Mouse (Mus musculus): ENCODE measurements around the gene Epha5. TPM values are rescaled to one million over a fixed set of nuclear protein-coding genes. Genes with fewer than 3 reads are reported as not detected.

Epha5 gene
- polyA plus RNA-seq, 1 experiment, result 0.20 TPM

- TF ChIP-seq CTCF (IDR thresholded peaks at IDR 0.05; ENCODE audit: extremely low read depth, insufficient read length, insufficient replicate concordance, low read depth, low read length) (no peak), POLR2A (IDR thresholded peaks at IDR 0.05; ENCODE audit: low read depth, low read length) (no peak)
- H3K27ac ChIP-seq (ENCODE audit: insufficient read depth, low read depth, low read length), result no peak overlapping the region
- H3K27me3 ChIP-seq (ENCODE audit: control insufficient read depth, insufficient read depth, low read length), result no peaks in the 10 kb centered on the region
- H3K36me3 ChIP-seq (ENCODE audit: control insufficient read depth, insufficient read depth, low read length), result no peaks in the 10 kb centered on the region
- H3K4me3 ChIP-seq (ENCODE audit: low read depth, low read length), result no peak overlapping the region
- no peaks in the 10 kb centered on the region for H3K4me1 ChIP-seq (ENCODE audit: control insufficient read depth, insufficient read depth, insufficient read length, low read length)
Measured at GRCm38 (mm10) chr5:84229971-84230370, 187.2 kb downstream of the Epha5 start.

DNA sequence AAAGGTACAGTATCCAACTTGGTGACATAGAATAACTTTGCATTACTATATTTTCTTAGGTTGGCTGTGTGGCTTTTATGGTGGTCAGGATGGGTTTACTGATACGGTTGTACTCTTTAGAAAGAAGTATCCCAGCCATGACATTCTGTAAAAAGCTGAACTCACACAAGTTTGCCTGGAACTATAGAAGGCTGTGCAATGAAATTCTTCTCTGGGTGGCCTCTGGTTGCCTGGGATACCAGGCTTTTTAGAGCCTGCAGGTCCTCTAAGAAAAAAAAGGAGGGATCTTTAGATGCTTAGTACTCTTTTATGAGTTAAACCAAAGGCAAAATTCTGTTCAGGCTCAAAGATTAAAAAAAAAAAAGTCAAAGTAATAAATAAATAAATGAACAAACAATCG, 208.6 kb downstream of the Epha5 start:
- no peak for TF ChIP-seq CTCF (IDR thresholded peaks at IDR 0.05; ENCODE audit: extremely low read depth, insufficient read length, insufficient replicate concordance, low read depth, low read length)
- no peak for TF ChIP-seq POLR2A (IDR thresholded peaks at IDR 0.05; ENCODE audit: low read depth, low read length)
- Histone ChIP-seq H3K36me3 (ENCODE audit: control insufficient read depth, insufficient read depth, low read length) (no peaks in the 10 kb centered on the region), H3K27ac (ENCODE audit: insufficient read depth, low read depth, low read length) (no peak overlapping the region), H3K27me3 (ENCODE audit: control insufficient read depth, insufficient read depth, low read length) (no peaks in the 10 kb centered on the region), H3K4me1 (ENCODE audit: control insufficient read depth, insufficient read depth, insufficient read length, low read length) (no peaks in the 10 kb centered on the region), H3K4me3 (ENCODE audit: low read depth, low read length) (no peak overlapping the region)
- WGBS, result 74% methylated on average over 2 of the region's 2 CpGs

DNA sequence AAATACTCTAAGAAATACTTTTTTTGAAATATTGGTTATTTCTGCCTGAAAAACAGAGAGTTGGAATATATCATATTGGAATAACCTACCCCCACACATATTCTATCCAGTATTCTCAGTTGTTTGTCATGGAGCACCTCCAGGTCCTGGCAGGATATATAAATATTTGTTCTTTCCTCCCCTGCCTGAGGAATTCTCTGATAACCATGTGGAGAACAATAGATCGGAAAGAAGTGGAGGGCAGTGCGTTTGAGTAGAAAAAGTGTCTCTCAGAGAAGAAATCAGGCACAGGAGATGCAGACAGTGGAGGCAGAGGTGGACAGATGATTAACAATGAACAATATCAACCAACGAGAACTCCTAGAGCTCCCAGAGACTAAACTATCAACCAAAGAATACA, 223.8 kb downstream of the Epha5 start:
- Histone ChIP-seq H3K4me1 (ENCODE audit: control insufficient read depth, insufficient read depth, insufficient read length, low read length) (no peaks in the 10 kb centered on the region), H3K36me3 (ENCODE audit: control insufficient read depth, insufficient read depth, low read length) (no peaks in the 10 kb centered on the region), H3K27ac (ENCODE audit: insufficient read depth, low read depth, low read length) (no peak overlapping the region), H3K27me3 (ENCODE audit: control insufficient read depth, insufficient read depth, low read length) (no peaks in the 10 kb centered on the region), H3K4me3 (ENCODE audit: low read depth, low read length) (no peak overlapping the region)
- 24% methylated on average over 3 of the region's 3 CpGs for WGBS
- TF ChIP-seq CTCF (IDR thresholded peaks at IDR 0.05; ENCODE audit: extremely low read depth, insufficient read length, insufficient replicate concordance, low read depth, low read length) (no peak), POLR2A (IDR thresholded peaks at IDR 0.05; ENCODE audit: low read depth, low read length) (no peak)

DNA sequence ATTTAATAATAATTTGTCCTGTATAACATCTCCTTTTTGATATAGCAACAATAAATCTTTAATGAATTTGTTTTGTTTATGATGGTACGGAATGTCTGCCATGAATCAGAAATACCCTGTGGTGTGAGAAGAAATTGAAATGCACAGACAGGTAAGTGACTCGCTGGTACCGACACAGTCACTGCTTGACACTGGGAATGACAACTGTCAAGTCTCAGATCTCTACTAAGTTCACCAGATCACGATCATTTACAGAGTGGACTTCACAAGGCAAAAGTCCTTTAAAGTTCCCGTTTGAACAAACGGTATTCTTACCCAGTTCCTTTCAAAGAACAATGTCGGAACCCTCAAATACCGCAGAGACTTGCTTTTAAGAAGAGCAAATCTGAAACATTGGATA, 233.0 kb downstream of the Epha5 start:
- TF ChIP-seq CTCF (IDR thresholded peaks at IDR 0.05; ENCODE audit: extremely low read depth, insufficient read length, insufficient replicate concordance, low read depth, low read length), result no peak
- no peak for TF ChIP-seq POLR2A (IDR thresholded peaks at IDR 0.05; ENCODE audit: low read depth, low read length)
- WGBS, result 86% methylated on average over 8 of the region's 8 CpGs
- no peaks in the 10 kb centered on the region for H3K4me1 ChIP-seq (ENCODE audit: control insufficient read depth, insufficient read depth, insufficient read length, low read length)
- H3K36me3 ChIP-seq (ENCODE audit: control insufficient read depth, insufficient read depth, low read length), result no peaks in the 10 kb centered on the region
- H3K4me3 ChIP-seq (ENCODE audit: low read depth, low read length), result no peak overlapping the region
- H3K27me3 ChIP-seq (ENCODE audit: control insufficient read depth, insufficient read depth, low read length), result no peaks in the 10 kb centered on the region
- H3K27ac ChIP-seq (ENCODE audit: insufficient read depth, low read depth, low read length), result no peak overlapping the region

DNA sequence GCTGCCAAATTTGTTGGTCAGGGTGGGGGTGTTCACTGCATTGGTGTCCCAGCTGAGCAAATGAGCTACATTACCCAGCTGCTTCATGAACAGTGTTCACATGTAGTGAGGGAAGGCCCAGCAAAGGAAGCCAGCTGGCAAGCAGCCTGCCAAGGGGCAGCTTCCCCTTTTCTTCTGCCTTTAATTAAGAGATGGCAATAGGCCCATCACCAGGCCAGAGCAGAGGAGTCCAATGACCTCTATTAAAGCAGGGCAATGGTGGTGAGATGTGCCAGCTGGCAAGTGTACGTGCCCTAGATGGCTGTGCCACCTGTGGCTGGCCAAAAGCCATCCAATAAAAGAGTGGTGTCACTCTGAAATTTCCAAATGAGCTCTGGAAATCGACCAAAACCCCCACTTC, 264.1 kb downstream of the Epha5 start:
- 50% methylated on average over 2 of the region's 2 CpGs for WGBS
- Histone ChIP-seq H3K4me1 (ENCODE audit: control insufficient read depth, insufficient read depth, insufficient read length, low read length) (no peaks in the 10 kb centered on the region), H3K27ac (ENCODE audit: insufficient read depth, low read depth, low read length) (no peak overlapping the region), H3K36me3 (ENCODE audit: control insufficient read depth, insufficient read depth, low read length) (no peaks in the 10 kb centered on the region), H3K4me3 (ENCODE audit: low read depth, low read length) (no peak overlapping the region), H3K27me3 (ENCODE audit: control insufficient read depth, insufficient read depth, low read length) (no peaks in the 10 kb centered on the region)
- no peak for TF ChIP-seq CTCF (IDR thresholded peaks at IDR 0.05; ENCODE audit: extremely low read depth, insufficient read length, insufficient replicate concordance, low read depth, low read length)
- no peak for TF ChIP-seq POLR2A (IDR thresholded peaks at IDR 0.05; ENCODE audit: low read depth, low read length)

GRCm38 (mm10) chr5:84142138-84142537, 275.0 kb downstream of the Epha5 start:
- Histone ChIP-seq H3K36me3 (ENCODE audit: control insufficient read depth, insufficient read depth, low read length) (no peaks in the 10 kb centered on the region), H3K27me3 (ENCODE audit: control insufficient read depth, insufficient read depth, low read length) (no peaks in the 10 kb centered on the region), H3K27ac (ENCODE audit: insufficient read depth, low read depth, low read length) (no peak overlapping the region), H3K4me1 (ENCODE audit: control insufficient read depth, insufficient read depth, insufficient read length, low read length) (no peaks in the 10 kb centered on the region), H3K4me3 (ENCODE audit: low read depth, low read length) (no peak overlapping the region)
- WGBS, result 23% methylated on average over 4 of the region's 4 CpGs
- TF ChIP-seq CTCF (IDR thresholded peaks at IDR 0.05; ENCODE audit: extremely low read depth, insufficient read length, insufficient replicate concordance, low read depth, low read length), result no peak
- TF ChIP-seq POLR2A (IDR thresholded peaks at IDR 0.05; ENCODE audit: low read depth, low read length), result no peak

DNA sequence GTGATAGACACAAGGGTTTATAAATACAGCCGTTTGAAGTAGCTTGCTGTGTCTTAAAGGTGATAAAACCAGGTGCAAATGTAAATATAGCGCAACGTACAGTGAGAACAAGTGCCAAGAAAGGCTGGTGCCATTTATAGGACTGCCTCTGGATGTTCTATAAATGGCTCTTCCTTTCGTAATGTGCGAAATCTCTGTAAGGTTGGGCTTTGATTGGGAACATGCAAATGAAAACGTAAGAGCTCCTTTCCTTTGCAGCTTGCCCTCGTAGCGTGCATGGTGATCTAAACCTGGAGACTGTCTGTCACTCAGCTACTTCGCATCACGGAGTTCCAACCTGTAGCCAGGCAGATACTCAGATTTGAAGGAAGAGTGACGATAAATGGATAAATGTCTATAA, 321.2 kb downstream of the Epha5 start:
- 78% methylated on average over 11 of the region's 11 CpGs for WGBS
- Histone ChIP-seq H3K27ac (ENCODE audit: insufficient read depth, low read depth, low read length) (no peak overlapping the region), H3K4me1 (ENCODE audit: control insufficient read depth, insufficient read depth, insufficient read length, low read length) (no peaks in the 10 kb centered on the region), H3K27me3 (ENCODE audit: control insufficient read depth, insufficient read depth, low read length) (no peaks in the 10 kb centered on the region), H3K36me3 (ENCODE audit: control insufficient read depth, insufficient read depth, low read length) (no peaks in the 10 kb centered on the region), H3K4me3 (ENCODE audit: low read depth, low read length) (no peak overlapping the region)
- TF ChIP-seq CTCF (IDR thresholded peaks at IDR 0.05; ENCODE audit: extremely low read depth, insufficient read length, insufficient replicate concordance, low read depth, low read length) (no peak), POLR2A (IDR thresholded peaks at IDR 0.05; ENCODE audit: low read depth, low read length) (no peak)

GRCm38 (mm10) chr5:84081321-84081720, 335.9 kb downstream of the Epha5 start:
- Histone ChIP-seq H3K36me3 (ENCODE audit: control insufficient read depth, insufficient read depth, low read length) (no peaks in the 10 kb centered on the region), H3K4me1 (ENCODE audit: control insufficient read depth, insufficient read depth, insufficient read length, low read length) (no peaks in the 10 kb centered on the region), H3K4me3 (ENCODE audit: low read depth, low read length) (no peak overlapping the region), H3K27ac (ENCODE audit: insufficient read depth, low read depth, low read length) (no peak overlapping the region), H3K27me3 (ENCODE audit: control insufficient read depth, insufficient read depth, low read length) (no peaks in the 10 kb centered on the region)
- TF ChIP-seq CTCF (IDR thresholded peaks at IDR 0.05; ENCODE audit: extremely low read depth, insufficient read length, insufficient replicate concordance, low read depth, low read length), result no peak
- no peak for TF ChIP-seq POLR2A (IDR thresholded peaks at IDR 0.05; ENCODE audit: low read depth, low read length)
- WGBS, result 71% methylated on average over 6 of the region's 6 CpGs
